Mouse (Mus musculus) splenic B cell, adult 2 months (primary cell): ENCODE results near the gene Wdr92.

Source experiments
- DNase-seq: peaks from one replicate; pipeline ENCODE4 v3.0.0-alpha.2; 2011; ENCODE audit warnings: low read depth, low spot score
- H3K27me3 ChIP-seq: 2 replicates; pipeline ENCODE4 v1.6.1; 2012; ENCODE audit warnings: mild to moderate bottlenecking, low read length, moderate library complexity, mixed read lengths; ENCODE audit not compliant: control insufficient read depth, poor library complexity, insufficient read depth, severe bottlenecking
- H3K36me3 ChIP-seq: 2 replicates; pipeline ENCODE4 v1.6.1; 2012; ENCODE audit warnings: mild to moderate bottlenecking, low read length, moderate library complexity, mixed read lengths; ENCODE audit not compliant: control insufficient read depth, poor library complexity, insufficient read depth, severe bottlenecking

The Wdr92 gene

GRCm38 (mm10) chr11:17187649-17188048 lies 5.7 kb downstream of the Wdr92 start:
- Histone ChIP-seq H3K27me3 (no peaks in the 10 kb centered on the region), H3K36me3 (peaks cover 4% of the 10 kb centered on the region; the same call in 1 of the 2 replicates)
- DNase-seq: no peak

GRCm38 (mm10) chr11:17188786-17189185 lies 6.9 kb downstream of the Wdr92 start:
- no peaks in the 10 kb centered on the region for H3K27me3 ChIP-seq
- DNase-seq: no peak
- peaks cover 4% of the 10 kb centered on the region; the same call in 1 of the 2 replicates for H3K36me3 ChIP-seq

- Histone ChIP-seq H3K36me3 (peaks cover 6% of the 10 kb centered on the region), H3K27me3 (no peaks in the 10 kb centered on the region)
- peak; percentile 73 for DNase-seq
These were observed 10.4 kb downstream of the Wdr92 start for GRCm38 (mm10) chr11:17192151-17192844.

- DNase-seq: peak; percentile 20
- H3K27me3 ChIP-seq: no peaks in the 10 kb centered on the region
- peaks cover 15% of the 10 kb centered on the region for H3K36me3 ChIP-seq
These were observed 17.3 kb downstream of the Wdr92 start for GRCm38 (mm10) chr11:17199170-17199569.

GRCm38 (mm10) chr11:17199840-17200501 lies 18.1 kb downstream of the Wdr92 start:
- no peaks in the 10 kb centered on the region for H3K27me3 ChIP-seq

GRCm38 (mm10) chr11:17200936-17201335 lies 19.0 kb downstream of the Wdr92 start:
- DNase-seq: no peak
- no peaks in the 10 kb centered on the region for H3K27me3 ChIP-seq
- peaks cover 13% of the 10 kb centered on the region for H3K36me3 ChIP-seq

More at GRCm38 (mm10) chr11:17199840-17200501, 18.1 kb downstream of the Wdr92 start:
- peaks cover 15% of the 10 kb centered on the region for H3K36me3 ChIP-seq
- DNase-seq: no peak

- Histone ChIP-seq H3K27me3 (no peaks in the 10 kb centered on the region), H3K36me3 (peaks cover 9% of the 10 kb centered on the region)
- no peak for DNase-seq
These were observed 20.6 kb downstream of the Wdr92 start for GRCm38 (mm10) chr11:17202481-17202880.

- Histone ChIP-seq H3K36me3 (no peaks in the 10 kb centered on the region; the same call in 1 of the 2 replicates), H3K27me3 (no peaks in the 10 kb centered on the region)
- DNase-seq: peak; percentile 97
These were observed 29.6 kb downstream of the Wdr92 start, which contains the start of gene Pno1 for GRCm38 (mm10) chr11:17211258-17212140. TSS of gene Pno1 (minus strand) at chr11:17211568.

- Histone ChIP-seq H3K36me3 (no peaks in the 10 kb centered on the region; the same call in 1 of the 2 replicates), H3K27me3 (no peaks in the 10 kb centered on the region)
- no peak for DNase-seq
These were observed 30.2 kb downstream of the Wdr92 start for GRCm38 (mm10) chr11:17212141-17212495.

- DNase-seq: no peak
- no peaks in the 10 kb centered on the region; the same call in 1 of the 2 replicates for H3K36me3 ChIP-seq
- no peaks in the 10 kb centered on the region for H3K27me3 ChIP-seq
These were observed 31.1 kb downstream of the Wdr92 start for GRCm38 (mm10) chr11:17212903-17213509.

- DNase-seq: no peak
These were observed 33.6 kb downstream of the Wdr92 start for GRCm38 (mm10) chr11:17215475-17215874.

GRCm38 (mm10) chr11:17221126-17221525 lies 39.2 kb downstream of the Wdr92 start:
- no peak for DNase-seq
- peaks cover 8% of the 10 kb centered on the region; the same call in 1 of the 2 replicates for H3K36me3 ChIP-seq
- no peaks in the 10 kb centered on the region for H3K27me3 ChIP-seq

More at GRCm38 (mm10) chr11:17215475-17215874, 33.6 kb downstream of the Wdr92 start:
- no peaks in the 10 kb centered on the region for H3K27me3 ChIP-seq
- H3K36me3 ChIP-seq: no peaks in the 10 kb centered on the region; the same call in 1 of the 2 replicates

- DNase-seq: no peak
- H3K36me3 ChIP-seq: peaks cover 4% of the 10 kb centered on the region; the same call in 1 of the 2 replicates
- H3K27me3 ChIP-seq: no peaks in the 10 kb centered on the region
These were observed 50.9 kb downstream of the Wdr92 start for GRCm38 (mm10) chr11:17232792-17233191.

GRCm38 (mm10) chr11:17236449-17237037 lies 54.6 kb downstream of the Wdr92 start:
- H3K36me3 ChIP-seq: no peaks in the 10 kb centered on the region
- DNase-seq: no peak
- no peaks in the 10 kb centered on the region for H3K27me3 ChIP-seq
